Mouse (Mus musculus) cortical plate, adult 2 months (tissue): ENCODE measurements around the gene Bco1. TPM values are rescaled to one million over a fixed set of nuclear protein-coding genes. Genes with fewer than 3 reads are reported as not detected.

ENCODE experiments used
- H3K27ac ChIP-seq: fragments of 200-500 bp; 2 replicates; pipeline ENCODE4 v1.5.1; 2012; ENCODE audit warnings: low read length, control low read depth, inconsistent platforms; ENCODE audit not compliant: insufficient read depth
- H3K4me1 ChIP-seq: fragments of 200-500 bp; 2 replicates; pipeline ENCODE4 v1.6.1; 2011; ENCODE audit warnings: low read length; ENCODE audit not compliant: control insufficient read depth, insufficient read depth
- H3K4me3 ChIP-seq: fragments of 200-500 bp; 2 replicates; pipeline ENCODE4 v1.5.1; 2011; ENCODE audit warnings: mild to moderate bottlenecking, low read length, control low read depth; ENCODE audit not compliant: insufficient read depth
- CTCF ChIP-seq: fragments of 200-500 bp; IDR thresholded peaks from 2 replicates; pipeline ENCODE4 v1.5.1; 2011; ENCODE audit warnings: mild to moderate bottlenecking, control low read depth, low read length; ENCODE audit not compliant: insufficient read depth; ENCODE audit errors: extremely low read depth
- POLR2A ChIP-seq: fragments of 200-500 bp; IDR thresholded peaks from 2 replicates; pipeline ENCODE4 v1.6.1; 2011; ENCODE audit warnings: mild to moderate bottlenecking, low read length, control low read depth; ENCODE audit not compliant: insufficient read depth; ENCODE audit errors: extremely low read depth
- polyA plus RNA-seq: library from polyadenylated mRNA; depleted of rRNA; stranded (reverse); fragments of >200 nt; gene quantifications from 2 replicates; pipeline ENCODE4 v1.2.3, GENCODE M21; 2012; rRNA removed

Bco1 gene
- polyA plus RNA-seq = 0.11 TPM in 1 of 2 replicates, not detected in the other

DNA sequence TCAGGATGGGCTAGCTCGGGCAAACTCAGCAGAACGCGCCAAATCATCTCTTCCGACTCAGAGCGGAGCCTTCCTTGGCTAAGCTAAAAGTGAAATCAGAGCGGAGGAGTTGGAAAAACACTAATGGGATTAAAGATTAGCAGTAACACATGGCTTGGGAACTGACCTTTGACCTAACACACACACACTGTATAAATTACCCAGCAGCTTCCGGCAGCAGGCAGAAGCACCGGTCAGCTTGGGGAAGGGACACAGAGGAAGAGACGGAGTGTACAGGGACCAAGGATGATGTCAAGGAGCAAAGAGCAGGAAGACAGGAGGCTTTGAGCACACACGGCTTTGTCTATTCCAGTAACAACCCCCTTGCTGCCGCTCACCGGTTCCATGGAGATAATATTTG is at the start of gene Bco1:
TSS of gene Bco1 (plus strand) at position 208 of the 400 bp plus-strand sequence.
- H3K4me1 ChIP-seq = no peaks in the 10 kb centered on the region

GRCm38 (mm10) chr8:117049444-117049843 is 46.2 kb upstream of the Bco1 start:
- Histone ChIP-seq H3K27ac (no peak overlapping the region), H3K4me1 (no peaks in the 10 kb centered on the region), H3K4me3 (no peak overlapping the region)
- TF ChIP-seq POLR2A (no peak), CTCF (no peak)

More for the DNA sequence above, at the start of gene Bco1:
- Histone ChIP-seq H3K27ac (no peak within 1 kb of the TSS), H3K4me3 (no peak within 1 kb of the TSS)
- no peak for TF ChIP-seq POLR2A
- TF ChIP-seq CTCF = no peak

- Histone ChIP-seq H3K4me3 (no peak overlapping the region), H3K4me1 (no peaks in the 10 kb centered on the region)
- TF ChIP-seq CTCF = no peak
- no peak for TF ChIP-seq POLR2A
Measured at GRCm38 (mm10) chr8:117050763-117051162, 44.9 kb upstream of the Bco1 start.

GRCm38 (mm10) chr8:117051316-117051715 is 44.3 kb upstream of the Bco1 start:
- no peak overlapping the region for H3K4me3 ChIP-seq
- no peak for TF ChIP-seq CTCF
- TF ChIP-seq POLR2A = no peak
- H3K4me1 ChIP-seq = no peaks in the 10 kb centered on the region
- H3K27ac ChIP-seq = no peak overlapping the region

More at GRCm38 (mm10) chr8:117050763-117051162, 44.9 kb upstream of the Bco1 start:
- H3K27ac ChIP-seq = no peak overlapping the region

DNA sequence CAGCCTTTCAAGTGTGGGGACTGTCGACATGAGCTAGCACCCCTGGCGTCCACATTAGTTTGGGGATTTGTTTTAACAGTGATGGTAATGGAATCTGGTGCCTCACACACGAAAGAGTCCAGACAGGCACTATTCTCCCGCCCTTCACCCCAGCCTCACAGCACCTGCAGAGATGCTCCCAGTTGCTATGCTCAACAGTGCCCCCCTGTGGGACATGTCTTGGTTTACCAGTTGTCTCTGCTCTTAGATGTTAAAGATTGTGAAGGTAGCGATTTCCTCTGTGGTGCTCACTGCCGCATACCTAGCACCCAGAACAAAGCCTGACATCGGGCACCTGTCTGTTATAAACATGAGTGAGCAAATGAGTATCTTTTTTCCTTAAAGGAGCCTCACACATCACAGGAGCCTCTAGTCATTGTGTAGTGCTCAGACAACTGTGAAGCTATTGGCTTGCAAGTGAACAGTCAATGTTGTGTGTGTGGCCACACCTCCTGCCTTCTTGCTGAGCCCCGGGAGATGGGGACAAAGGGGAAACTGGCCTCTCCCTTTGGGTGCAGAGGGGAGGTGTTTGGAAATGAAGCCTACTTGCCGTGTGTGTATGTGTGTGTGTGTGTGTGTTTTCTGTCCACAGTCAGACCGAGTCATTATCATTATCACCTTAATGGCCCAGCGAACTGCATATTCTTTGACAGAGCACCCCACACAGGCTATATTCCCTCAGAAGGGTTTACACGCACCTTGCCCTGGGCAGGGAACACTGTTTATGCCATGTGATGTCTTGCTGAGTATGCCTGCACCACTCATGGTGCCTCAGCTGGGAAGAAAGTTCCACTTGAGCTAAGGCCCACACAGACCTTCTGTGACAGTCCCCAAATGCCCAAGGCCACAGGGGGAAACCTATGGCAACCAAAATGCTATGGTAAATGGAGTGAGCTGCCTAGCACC is 42.2 kb upstream of the Bco1 start:
- H3K4me3 ChIP-seq = no peak overlapping the region
- TF ChIP-seq POLR2A = no peak
- TF ChIP-seq CTCF = peak; percentile 33; the same call in 1 of the 2 replicates

DNA sequence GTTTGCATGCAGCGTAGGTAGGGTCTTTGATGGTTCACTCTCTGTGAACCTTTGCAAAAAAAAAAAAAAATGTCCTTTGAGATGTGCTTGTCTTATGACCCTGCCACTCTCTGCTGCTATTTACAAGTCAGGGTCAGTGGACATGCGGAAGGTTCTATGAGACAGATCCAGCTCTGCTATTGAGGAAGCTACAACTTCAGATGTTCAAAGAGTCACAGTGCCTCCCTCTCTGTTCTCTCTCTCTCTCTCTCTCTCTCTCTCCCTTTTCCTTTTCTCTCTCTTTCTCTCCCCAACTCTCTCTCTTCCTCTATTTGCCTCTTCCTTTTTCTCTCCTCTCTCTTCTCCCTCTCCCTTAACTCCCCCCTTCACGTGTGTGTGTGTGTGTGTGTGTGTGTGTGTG is 41.5 kb upstream of the Bco1 start:
- Histone ChIP-seq H3K27ac (no peak overlapping the region), H3K4me3 (no peak overlapping the region), H3K4me1 (no peaks in the 10 kb centered on the region)
- no peak for TF ChIP-seq CTCF
- TF ChIP-seq POLR2A = no peak

More for the DNA sequence above, 42.2 kb upstream of the Bco1 start:
- H3K4me1 ChIP-seq = no peaks in the 10 kb centered on the region
- no peak overlapping the region for H3K27ac ChIP-seq

GRCm38 (mm10) chr8:117055097-117055496 is 40.6 kb upstream of the Bco1 start:
- Histone ChIP-seq H3K27ac (no peak overlapping the region), H3K4me1 (no peaks in the 10 kb centered on the region), H3K4me3 (no peak overlapping the region)
- no peak for TF ChIP-seq CTCF
- TF ChIP-seq POLR2A = no peak

GRCm38 (mm10) chr8:117059021-117059420 is 36.6 kb upstream of the Bco1 start:
- TF ChIP-seq POLR2A = no peak
- no peak for TF ChIP-seq CTCF
- Histone ChIP-seq H3K4me1 (no peaks in the 10 kb centered on the region), H3K4me3 (no peak overlapping the region), H3K27ac (no peak overlapping the region)

DNA sequence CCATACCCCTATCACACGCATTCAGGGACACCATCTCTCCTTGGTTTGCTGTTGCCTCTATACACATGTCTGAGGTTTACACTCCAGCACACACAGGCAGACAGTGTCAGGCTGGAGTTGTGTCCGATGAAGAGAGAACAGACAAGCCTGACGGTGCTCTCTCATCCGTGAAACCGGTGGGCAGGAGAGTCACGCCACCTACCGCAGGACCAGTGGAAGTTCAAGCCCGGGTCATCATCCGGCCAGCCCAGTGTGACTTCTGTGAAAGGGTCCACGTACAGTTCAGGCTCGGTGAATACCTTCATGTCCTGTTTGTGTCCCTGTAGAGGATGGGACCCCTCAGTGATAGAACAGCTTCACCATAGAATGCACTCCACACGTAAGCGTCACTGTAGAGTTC is 35.3 kb upstream of the Bco1 start:
- Histone ChIP-seq H3K4me3 (no peak overlapping the region), H3K4me1 (no peaks in the 10 kb centered on the region), H3K27ac (no peak overlapping the region)
- TF ChIP-seq POLR2A (no peak), CTCF (no peak)

GRCm38 (mm10) chr8:117061180-117061880 is 34.3 kb upstream of the Bco1 start:
- Histone ChIP-seq H3K4me1 (no peaks in the 10 kb centered on the region), H3K4me3 (no peak overlapping the region), H3K27ac (no peak overlapping the region)
- TF ChIP-seq POLR2A = 0 out of 2 replicates have a peak, but pooled peaks have one; percentile 38
- no peak for TF ChIP-seq CTCF
